Mouse (Mus musculus) c-Kit-negative CD71-positive TER-119-positive erythroid progenitor cells, embryonic 14.5 days (primary cell): ENCODE data around the gene Gnl1.
"Not testable (repeated sequence)": the region's sequence is repeated elsewhere in the genome, so short reads cannot be mapped to it uniquely, and the experiment has no call there.

Experiments
- DNase-seq: peaks from one replicate; pipeline ENCODE4 v3.0.0-alpha.2; 2013; ENCODE audit warnings: low read depth, low spot score

Gnl1 gene

GRCm38 (mm10) chr17:35979401-35980362 is at the start of gene Gnl1, which contains the start of gene Prr3:
TSS of gene Gnl1 (plus strand) at chr17:35979851.
TSS of gene Prr3 (minus strand) at chr17:35980236.
- DNase-seq: peak; percentile 52

GRCm38 (mm10) chr17:35930627-35931026 is 49.0 kb upstream of the Gnl1 start:
- no peak for DNase-seq

- no peak for DNase-seq
Measured at GRCm38 (mm10) chr17:35932608-35933007, 47.0 kb upstream of the Gnl1 start.

- not testable (repeated sequence) for DNase-seq
Measured at GRCm38 (mm10) chr17:35935763-35936162, 43.9 kb upstream of the Gnl1 start.

GRCm38 (mm10) chr17:35937700-35938348 is 41.8 kb upstream of the Gnl1 start:
- peak; percentile 52 for DNase-seq

- DNase-seq: no peak
Measured at GRCm38 (mm10) chr17:35939108-35939507, 40.5 kb upstream of the Gnl1 start.

GRCm38 (mm10) chr17:35939941-35940340 is 39.7 kb upstream of the Gnl1 start:
- DNase-seq: no peak

GRCm38 (mm10) chr17:35950946-35951345 is 28.7 kb upstream of the Gnl1 start:
- DNase-seq: not testable (repeated sequence)

GRCm38 (mm10) chr17:35952559-35952958 is 27.1 kb upstream of the Gnl1 start:
- DNase-seq: not testable (repeated sequence)

GRCm38 (mm10) chr17:35954665-35955064 is 25.0 kb upstream of the Gnl1 start:
- DNase-seq: no peak

GRCm38 (mm10) chr17:35958533-35959223 is 21.0 kb upstream of the Gnl1 start:
- no peak for DNase-seq

- no peak for DNase-seq
Measured at GRCm38 (mm10) chr17:35963279-35963678, 16.4 kb upstream of the Gnl1 start.

- DNase-seq: no peak
Measured at GRCm38 (mm10) chr17:35967621-35968020, 12.0 kb upstream of the Gnl1 start.

- DNase-seq: peak; percentile 95
Measured at GRCm38 (mm10) chr17:35969418-35970389, 9.9 kb upstream of the Gnl1 start, which contains the start of gene Abcf1. TSS of gene Abcf1 (minus strand) at chr17:35969761.

GRCm38 (mm10) chr17:35972131-35972530 is 7.5 kb upstream of the Gnl1 start:
- no peak for DNase-seq

- DNase-seq: no peak
Measured at GRCm38 (mm10) chr17:35978811-35979400, 745 bp upstream of the Gnl1 start.

GRCm38 (mm10) chr17:35980363-35980754 is 708 bp downstream of the Gnl1 start:
- DNase-seq: no peak

- no peak for DNase-seq
Measured at GRCm38 (mm10) chr17:35981776-35982175, 2.1 kb downstream of the Gnl1 start.

GRCm38 (mm10) chr17:35991781-35992180 is 12.1 kb downstream of the Gnl1 start:
- DNase-seq: no peak

- DNase-seq: peak; percentile 74
Measured at GRCm38 (mm10) chr17:35993675-35994074, 14.0 kb downstream of the Gnl1 start.
